Mouse (Mus musculus) liver, postnatal 0 days (tissue): ENCODE data around the gene Sorbs1. TPM values are rescaled to one million over a fixed set of nuclear protein-coding genes. Genes with fewer than 3 reads are reported as not detected.

Experiments used
- ATAC-seq: fragments of 200-750 bp; cut with Nextera tagmentation; 2 replicates; pipeline ENCODE4 v1.8.0; 2017; ENCODE audit warnings: mild to moderate bottlenecking, moderate library complexity
- DNase-seq: peaks from one replicate; pipeline ENCODE4 v3.0.0-alpha.2; 2016
- H3K27ac ChIP-seq: fragments of 300-500 bp; sonication (generic); 2 replicates; pipeline ENCODE4 v1.5.1; 2014; ENCODE audit warnings: antibody characterized with exemption, moderate library complexity, mild to moderate bottlenecking, low read depth
- H3K27me3 ChIP-seq: fragments of 300-500 bp; sonication (generic); 2 replicates; pipeline ENCODE4 v1.6.1; 2014; ENCODE audit warnings: low read length, control low read depth, mixed read lengths; ENCODE audit not compliant: insufficient read depth
- H3K36me3 ChIP-seq: fragments of 300-500 bp; sonication (generic); replicated peaks from 2 replicates; pipeline ENCODE4 v1.6.1; 2014; ENCODE audit warnings: mild to moderate bottlenecking, control low read depth, low read length, moderate library complexity, mixed read lengths; ENCODE audit not compliant: insufficient read depth
- H3K4me1 ChIP-seq: fragments of 300-500 bp; sonication (generic); 2 replicates; pipeline ENCODE4 v1.6.1; 2014; ENCODE audit warnings: antibody characterized with exemption, mild to moderate bottlenecking, control low read depth; ENCODE audit not compliant: insufficient read depth
- H3K4me2 ChIP-seq: fragments of 300-500 bp; sonication (generic); 2 replicates; pipeline ENCODE4 v1.6.1; 2014; ENCODE audit warnings: low read depth, mild to moderate bottlenecking, low read length, moderate library complexity, mixed read lengths
- H3K4me3 ChIP-seq: fragments of 300-500 bp; sonication (generic); 2 replicates; pipeline ENCODE4 v1.5.1; 2014; ENCODE audit warnings: low read depth, low read length
- H3K9ac ChIP-seq: fragments of 300-500 bp; sonication (generic); replicated peaks from 2 replicates; pipeline ENCODE4 v1.6.1; 2014; ENCODE audit warnings: mild to moderate bottlenecking, moderate library complexity
- H3K9me3 ChIP-seq: fragments of 300-500 bp; sonication (generic); 2 replicates; pipeline ENCODE4 v1.6.1; 2016; ENCODE audit warnings: mild to moderate bottlenecking, control low read depth, low read length, mixed read lengths
- CTCF ChIP-seq: sonication (generic); IDR thresholded peaks from 2 replicates; pipeline ENCODE4 v1.5.1; 2016; ENCODE audit warnings: antibody characterized with exemption, low read depth
- EP300 ChIP-seq: IDR thresholded peaks from 2 replicates; pipeline ENCODE4 v1.6.1; 2016; ENCODE audit warnings: antibody characterized with exemption, low read depth, mild to moderate bottlenecking
- WGBS: fragments of 180-500 bp; shearing (Covaris S2); extraction: QIAGEN DNeasy Blood & Tissue Kit; methylation state at CpG from one replicate; pipeline ENCODE4 v1.1.7; 2014; ENCODE audit not compliant: insufficient replicate concordance; 5-methylcytosine and 5-hydroxymethylcytosine counted together
- polyA plus RNA-seq: library from polyadenylated mRNA; unstranded; fragments of >200 nt; fragmentation: Nextera tagmentation; extraction: Ambion mirVana; gene quantifications from 2 replicates; pipeline ENCODE4 v1.2.1, GENCODE M21; 2015

The Sorbs1 gene
- polyA plus RNA-seq, 1 experiment from 2014 or later, result 30.4 TPM

- Histone ChIP-seq H3K9ac (no peak overlapping the region), H3K27ac (no peak overlapping the region), H3K36me3 (peaks cover 9% of the 10 kb centered on the region), H3K4me3 (no peak overlapping the region), H3K4me1 (peaks cover 6% of the 10 kb centered on the region; the same call in 1 of the 2 replicates), H3K9me3 (no peaks in the 10 kb centered on the region), H3K27me3 (no peaks in the 10 kb centered on the region), H3K4me2 (no peak overlapping the region)
- WGBS, result 23% methylated on average over 5 of the region's 5 CpGs
- 0 out of 2 replicates have a peak, but pooled peaks have one; percentile 33 for ATAC-seq
- DNase-seq, result peak; percentile 75
- TF ChIP-seq EP300, result no peak
- TF ChIP-seq CTCF, result peak; percentile 91
These were observed 167.9 kb downstream of the Sorbs1 start for GRCm38 (mm10) chr19:40345684-40346083.

GRCm38 (mm10) chr19:40343018-40343417 is 170.6 kb downstream of the Sorbs1 start:
- H3K36me3 ChIP-seq, result peaks cover 2% of the 10 kb centered on the region
- H3K27me3 ChIP-seq, result no peaks in the 10 kb centered on the region
- no peak overlapping the region for H3K9ac ChIP-seq
- H3K27ac ChIP-seq, result no peak overlapping the region
- no peaks in the 10 kb centered on the region for H3K4me1 ChIP-seq
- H3K9me3 ChIP-seq, result no peaks in the 10 kb centered on the region
- DNase-seq (peak; percentile 87), ATAC-seq (peak; percentile 44; the same call in 1 of the 2 replicates)
- no peak overlapping the region for H3K4me2 ChIP-seq
- WGBS, result 10% methylated on average over 5 of the region's 5 CpGs
- no peak overlapping the region for H3K4me3 ChIP-seq
- TF ChIP-seq EP300, result no peak
- TF ChIP-seq CTCF, result peak; percentile 93

GRCm38 (mm10) chr19:40341141-40341540 is 172.4 kb downstream of the Sorbs1 start:
- 43% methylated on average over 6 of the region's 6 CpGs for WGBS
- Histone ChIP-seq H3K27me3 (no peaks in the 10 kb centered on the region), H3K9ac (no peak overlapping the region), H3K4me3 (no peak overlapping the region), H3K36me3 (peaks cover 2% of the 10 kb centered on the region; the same call in 1 of the 2 replicates), H3K27ac (no peak overlapping the region), H3K4me2 (no peak overlapping the region), H3K9me3 (no peaks in the 10 kb centered on the region), H3K4me1 (no peaks in the 10 kb centered on the region)
- TF ChIP-seq CTCF (no peak), EP300 (no peak)
- DNase-seq, result peak; percentile 42
- ATAC-seq, result no peak

DNA sequence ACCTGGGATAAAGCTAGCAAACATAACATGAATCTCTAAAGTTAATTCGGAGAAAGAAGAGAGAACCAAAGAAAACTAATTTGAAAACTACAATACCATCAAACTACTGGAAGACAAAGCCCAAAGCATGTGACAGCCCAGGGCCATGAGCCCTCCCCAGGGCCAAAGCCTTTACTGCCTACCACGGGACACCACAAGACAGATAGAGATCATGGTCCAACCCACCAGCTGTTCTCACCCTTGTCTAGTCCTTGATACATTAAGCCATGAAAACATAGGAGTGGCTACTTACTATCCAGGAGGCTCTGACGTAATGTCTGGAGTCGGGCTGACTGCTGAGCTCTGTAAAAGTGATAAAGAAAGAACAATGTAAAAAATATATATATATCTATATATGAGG is 176.9 kb downstream of the Sorbs1 start:
- Histone ChIP-seq H3K27me3 (no peaks in the 10 kb centered on the region), H3K9me3 (no peaks in the 10 kb centered on the region), H3K27ac (no peak overlapping the region), H3K4me1 (no peaks in the 10 kb centered on the region), H3K36me3 (no peaks in the 10 kb centered on the region), H3K4me3 (no peak overlapping the region), H3K4me2 (no peak overlapping the region), H3K9ac (no peak overlapping the region)
- ATAC-seq (no peak), DNase-seq (no peak)
- 68% methylated on average over 4 of the region's 4 CpGs for WGBS
- no peak for TF ChIP-seq EP300
- TF ChIP-seq CTCF, result no peak

GRCm38 (mm10) chr19:40333905-40334304 is 179.7 kb downstream of the Sorbs1 start:
- Histone ChIP-seq H3K36me3 (peaks cover 5% of the 10 kb centered on the region; the same call in 1 of the 2 replicates), H3K4me2 (no peak overlapping the region), H3K9me3 (no peaks in the 10 kb centered on the region), H3K4me1 (no peaks in the 10 kb centered on the region), H3K27ac (no peak overlapping the region), H3K4me3 (no peak overlapping the region), H3K27me3 (no peaks in the 10 kb centered on the region), H3K9ac (no peak overlapping the region)
- TF ChIP-seq CTCF (peak; percentile 38), EP300 (no peak)
- WGBS, result 56% methylated on average over 5 of the region's 5 CpGs
- no peak for DNase-seq
- ATAC-seq, result no peak

- TF ChIP-seq EP300 (no peak), CTCF (no peak)
- Histone ChIP-seq H3K4me3 (no peak overlapping the region), H3K9me3 (no peaks in the 10 kb centered on the region), H3K4me2 (no peak overlapping the region), H3K27ac (no peak overlapping the region), H3K4me1 (no peaks in the 10 kb centered on the region), H3K36me3 (peaks cover 5% of the 10 kb centered on the region; the same call in 1 of the 2 replicates), H3K27me3 (no peaks in the 10 kb centered on the region), H3K9ac (no peak overlapping the region)
- ATAC-seq (no peak), DNase-seq (no peak)
- WGBS, result 85% methylated on average over 4 of the region's 4 CpGs
These were observed 180.5 kb downstream of the Sorbs1 start for GRCm38 (mm10) chr19:40333081-40333480.
